Mouse (Mus musculus): ENCODE measurements around the gene 2310022B05Rik. TPM values are rescaled to one million over a fixed set of nuclear protein-coding genes. Genes with fewer than 3 reads are reported as not detected.

The 2310022B05Rik gene
- polyA plus RNA-seq, 1 experiment from 2014 or later = 41.6 TPM

DNA sequence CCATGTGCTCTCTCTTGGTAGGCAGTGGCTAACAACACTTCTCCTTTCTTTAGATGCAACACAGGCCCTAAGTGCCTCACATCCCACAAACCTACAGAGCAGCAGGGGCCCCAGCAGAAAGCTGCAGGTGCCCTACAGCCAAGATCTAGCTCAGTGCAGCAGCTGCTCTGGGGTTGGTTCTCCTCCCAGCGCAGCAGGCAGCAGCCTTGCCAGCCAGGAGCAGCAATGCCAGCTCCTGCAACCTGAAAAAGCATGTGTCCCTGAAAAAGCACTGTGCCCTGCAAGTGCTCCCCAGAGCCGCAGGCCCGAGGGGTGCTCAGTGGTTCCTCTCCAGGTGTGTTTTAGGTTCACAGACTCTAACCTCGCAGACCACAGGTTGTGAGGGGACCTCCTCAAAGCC is 13.5 kb upstream of the 2310022B05Rik start:
- H3K9me3 ChIP-seq (ENCODE audit: control insufficient read depth, low read depth, low read length) = no peaks in the 10 kb centered on the region
- no peak overlapping the region for H3K27ac ChIP-seq (ENCODE audit: low read length)
- 92% methylated on average over 4 of the region's 4 CpGs for WGBS
- ATAC-seq (ENCODE audit: insufficient number of reproducible peaks, insufficient read depth, low FRiP score, low read depth) = no peak
- peaks cover 9% of the 10 kb centered on the region; the same call in 1 of the 2 replicates for H3K36me3 ChIP-seq (ENCODE audit: control insufficient read depth, insufficient read depth, low read length)
- H3K9ac ChIP-seq (replicated peaks; ENCODE audit: low read depth, low read length) = no peak overlapping the region
- no peak overlapping the region for H3K4me3 ChIP-seq (ENCODE audit: low read depth, low read length)
- 0 out of 2 replicates have a peak, but pooled peaks cover 2% of the 10 kb centered on the region for H3K4me1 ChIP-seq (ENCODE audit: control insufficient read depth, insufficient read depth, low read length)
- no peak overlapping the region for H3K4me2 ChIP-seq (replicated peaks; ENCODE audit: low read depth, low read length)
- no peaks in the 10 kb centered on the region for H3K27me3 ChIP-seq (ENCODE audit: control insufficient read depth, insufficient read depth, low read length)

DNA sequence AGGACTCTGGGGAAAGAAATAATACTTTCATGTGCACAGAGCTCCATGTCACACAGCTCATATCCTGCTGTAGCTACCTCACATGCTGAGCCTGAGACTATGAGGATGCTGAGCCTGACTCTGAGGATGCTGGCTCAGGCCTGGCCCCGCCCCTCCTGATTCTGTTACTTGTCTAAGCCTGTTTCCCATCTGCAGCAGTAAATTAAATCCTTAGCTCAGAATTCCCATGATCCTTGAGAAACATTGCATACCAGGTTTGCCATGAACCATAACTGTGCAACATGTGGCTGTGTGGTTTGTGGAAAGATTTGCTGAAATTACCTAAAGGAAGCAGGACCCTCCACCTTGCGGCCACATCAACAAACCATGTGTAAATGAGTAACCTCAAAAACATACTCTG is 9.2 kb upstream of the 2310022B05Rik start:
- H3K4me2 ChIP-seq (replicated peaks; ENCODE audit: low read depth, low read length) = no peak overlapping the region
- 0 out of 2 replicates have a peak, but pooled peaks cover 2% of the 10 kb centered on the region for H3K4me1 ChIP-seq (ENCODE audit: control insufficient read depth, insufficient read depth, low read length)
- H3K36me3 ChIP-seq (ENCODE audit: control insufficient read depth, insufficient read depth, low read length) = peaks cover 5% of the 10 kb centered on the region; the same call in 1 of the 2 replicates
- 92% methylated on average over 2 of the region's 2 CpGs for WGBS
- no peak overlapping the region for H3K4me3 ChIP-seq (ENCODE audit: low read depth, low read length)
- H3K27me3 ChIP-seq (ENCODE audit: control insufficient read depth, insufficient read depth, low read length) = no peaks in the 10 kb centered on the region
- H3K9me3 ChIP-seq (ENCODE audit: control insufficient read depth, low read depth, low read length) = no peaks in the 10 kb centered on the region
- H3K27ac ChIP-seq (ENCODE audit: low read length) = no peak overlapping the region
- no peak overlapping the region for H3K9ac ChIP-seq (replicated peaks; ENCODE audit: low read depth, low read length)
- no peak for ATAC-seq (ENCODE audit: insufficient number of reproducible peaks, insufficient read depth, low FRiP score, low read depth)

DNA sequence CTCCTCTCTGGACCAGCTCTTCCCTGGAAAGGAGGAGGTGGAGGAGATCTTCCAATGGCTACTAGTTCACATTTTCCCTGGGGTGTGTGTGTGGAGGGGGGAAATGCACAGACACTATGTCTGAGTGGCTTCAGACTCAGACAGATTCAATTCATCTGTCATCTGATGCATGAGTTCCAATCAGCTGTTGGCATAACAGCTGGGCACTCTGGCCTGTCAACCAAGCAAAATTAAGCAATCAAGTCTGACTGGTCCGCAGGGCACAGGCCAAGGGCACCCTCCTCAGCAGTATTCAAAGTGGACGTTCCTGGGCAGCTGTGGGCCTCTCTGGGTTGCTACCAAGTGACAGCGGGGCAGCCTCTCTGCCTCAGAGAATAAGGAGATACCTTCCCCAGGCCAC is 5.6 kb upstream of the 2310022B05Rik start:
- H3K4me1 ChIP-seq (ENCODE audit: control insufficient read depth, insufficient read depth, low read length) = no peaks in the 10 kb centered on the region
- H3K4me2 ChIP-seq (replicated peaks; ENCODE audit: low read depth, low read length) = no peak overlapping the region
- no peak for ATAC-seq (ENCODE audit: insufficient number of reproducible peaks, insufficient read depth, low FRiP score, low read depth)
- H3K4me3 ChIP-seq (ENCODE audit: low read depth, low read length) = no peak overlapping the region
- H3K27ac ChIP-seq (ENCODE audit: low read length) = no peak overlapping the region
- H3K9ac ChIP-seq (replicated peaks; ENCODE audit: low read depth, low read length) = no peak overlapping the region
- no peaks in the 10 kb centered on the region for H3K27me3 ChIP-seq (ENCODE audit: control insufficient read depth, insufficient read depth, low read length)
- no peaks in the 10 kb centered on the region for H3K9me3 ChIP-seq (ENCODE audit: control insufficient read depth, low read depth, low read length)
- peaks cover 5% of the 10 kb centered on the region; the same call in 1 of the 2 replicates for H3K36me3 ChIP-seq (ENCODE audit: control insufficient read depth, insufficient read depth, low read length)
- 76% methylated on average over 3 of the region's 3 CpGs for WGBS

DNA sequence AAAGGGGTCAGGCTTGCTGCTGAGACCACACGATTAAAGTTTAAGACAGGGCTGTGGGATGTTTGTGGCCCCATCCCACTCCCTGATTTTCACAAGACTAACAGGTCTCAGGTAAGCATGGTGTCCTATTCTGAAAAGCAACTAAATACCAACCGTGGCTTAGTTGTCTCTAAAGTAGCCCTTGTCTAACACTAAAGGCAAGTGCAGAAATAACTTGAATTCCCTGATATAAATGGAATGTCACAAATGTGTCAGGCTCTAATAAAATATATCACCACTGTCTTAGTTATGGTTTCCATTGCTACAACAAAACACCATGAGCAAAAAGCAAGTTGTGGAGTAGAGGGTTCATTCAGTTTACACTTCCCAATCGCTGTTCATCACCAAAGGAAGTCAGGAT is 1.2 kb upstream of the 2310022B05Rik start:
- Histone ChIP-seq H3K4me1 (ENCODE audit: control insufficient read depth, insufficient read depth, low read length) (peaks cover 21% of the 10 kb centered on the region), H3K27ac (ENCODE audit: low read length) (peak overlapping the region; percentile 87; the same call in 1 of the 2 replicates), H3K27me3 (ENCODE audit: control insufficient read depth, insufficient read depth, low read length) (no peaks in the 10 kb centered on the region), H3K9me3 (ENCODE audit: control insufficient read depth, low read depth, low read length) (no peaks in the 10 kb centered on the region), H3K9ac (replicated peaks; ENCODE audit: low read depth, low read length) (no peak overlapping the region), H3K36me3 (ENCODE audit: control insufficient read depth, insufficient read depth, low read length) (no peaks in the 10 kb centered on the region), H3K4me2 (replicated peaks; ENCODE audit: low read depth, low read length) (no peak overlapping the region), H3K4me3 (ENCODE audit: low read depth, low read length) (no peak overlapping the region)
- no peak for ATAC-seq (ENCODE audit: insufficient number of reproducible peaks, insufficient read depth, low FRiP score, low read depth)
- WGBS = 57% methylated on average over 3 of the region's 3 CpGs

DNA sequence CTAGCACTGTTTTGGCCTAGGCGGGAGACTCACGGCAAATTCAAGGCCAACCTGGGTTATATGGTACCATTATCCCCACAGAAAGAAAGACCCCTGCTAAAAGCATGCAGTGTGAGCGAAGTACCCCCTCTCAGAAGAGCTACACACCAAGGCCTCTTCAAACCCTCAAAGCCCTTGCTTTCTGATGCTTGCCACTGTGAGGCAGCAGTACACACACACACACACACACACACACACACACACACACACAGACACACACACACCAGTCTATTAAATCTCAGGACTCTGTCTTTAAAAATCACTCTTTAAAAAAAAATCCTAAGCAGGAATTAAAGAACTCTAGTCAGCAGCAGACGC is 683 bp upstream of the 2310022B05Rik start:
- peak overlapping the region; percentile 90; the same call in 1 of the 2 replicates for H3K4me3 ChIP-seq (ENCODE audit: low read depth, low read length)
- no peaks in the 10 kb centered on the region for H3K27me3 ChIP-seq (ENCODE audit: control insufficient read depth, insufficient read depth, low read length)
- peak overlapping the region; percentile 84 for H3K4me2 ChIP-seq (replicated peaks; ENCODE audit: low read depth, low read length)
- no peaks in the 10 kb centered on the region for H3K36me3 ChIP-seq (ENCODE audit: control insufficient read depth, insufficient read depth, low read length)
- WGBS = 37% methylated on average over 4 of the region's 4 CpGs
- H3K4me1 ChIP-seq (ENCODE audit: control insufficient read depth, insufficient read depth, low read length) = peaks cover 22% of the 10 kb centered on the region
- H3K27ac ChIP-seq (ENCODE audit: low read length) = peak overlapping the region; percentile 87
- no peak for ATAC-seq (ENCODE audit: insufficient number of reproducible peaks, insufficient read depth, low FRiP score, low read depth)
- no peaks in the 10 kb centered on the region for H3K9me3 ChIP-seq (ENCODE audit: control insufficient read depth, low read depth, low read length)
- peak overlapping the region; percentile 30; the same call in 1 of the 2 replicates for H3K9ac ChIP-seq (replicated peaks; ENCODE audit: low read depth, low read length)

DNA sequence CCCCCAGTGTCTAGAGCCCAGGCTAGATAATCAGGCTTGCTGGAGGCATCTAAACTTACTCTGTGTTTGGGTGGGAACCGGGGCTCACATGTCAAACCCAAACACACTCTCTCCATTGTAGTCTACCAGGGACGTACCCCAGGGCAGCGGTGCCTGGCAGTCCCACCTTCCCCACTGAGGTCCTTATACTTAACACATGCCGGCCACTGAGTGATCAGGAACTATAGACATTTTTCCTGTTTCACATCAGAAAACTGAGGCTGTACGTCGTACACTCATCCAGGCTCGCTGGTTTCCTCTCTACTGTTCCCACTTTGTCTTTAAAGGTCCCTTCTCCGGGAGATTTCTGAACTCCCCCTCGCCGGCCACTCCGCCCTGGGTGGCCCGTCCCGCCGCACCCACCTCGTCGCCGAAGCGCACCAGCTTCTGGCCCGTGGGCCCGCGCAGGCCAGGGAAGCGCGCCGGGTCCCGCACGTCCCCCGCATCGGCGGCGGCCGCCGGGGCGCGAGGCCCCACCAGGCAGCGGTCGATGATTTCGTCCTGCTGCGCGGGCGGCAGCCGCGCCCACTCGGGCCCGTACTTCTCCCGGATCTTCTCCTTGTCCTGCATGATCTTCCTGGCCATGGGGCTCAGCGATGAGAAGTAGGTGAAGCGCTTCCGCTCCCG is 590 bp downstream of the 2310022B05Rik start:
- no peaks in the 10 kb centered on the region for H3K27me3 ChIP-seq (ENCODE audit: control insufficient read depth, insufficient read depth, low read length)
- H3K4me1 ChIP-seq (ENCODE audit: control insufficient read depth, insufficient read depth, low read length) = peaks cover 30% of the 10 kb centered on the region
- no peaks in the 10 kb centered on the region for H3K9me3 ChIP-seq (ENCODE audit: control insufficient read depth, low read depth, low read length)
- ATAC-seq (ENCODE audit: insufficient number of reproducible peaks, insufficient read depth, low FRiP score, low read depth) = peak; percentile 40; the same call in 1 of the 2 replicates
- peak overlapping the region; percentile 87 for H3K27ac ChIP-seq (ENCODE audit: low read length)
- no peaks in the 10 kb centered on the region for H3K36me3 ChIP-seq (ENCODE audit: control insufficient read depth, insufficient read depth, low read length)
- H3K4me2 ChIP-seq (replicated peaks; ENCODE audit: low read depth, low read length) = peak overlapping the region; percentile 84
- WGBS = under 1% methylated on average over 49 of the region's 49 CpGs
- peak overlapping the region; percentile 92 for H3K9ac ChIP-seq (replicated peaks; ENCODE audit: low read depth, low read length)
- H3K4me3 ChIP-seq (ENCODE audit: low read depth, low read length) = peak overlapping the region; percentile 90

DNA sequence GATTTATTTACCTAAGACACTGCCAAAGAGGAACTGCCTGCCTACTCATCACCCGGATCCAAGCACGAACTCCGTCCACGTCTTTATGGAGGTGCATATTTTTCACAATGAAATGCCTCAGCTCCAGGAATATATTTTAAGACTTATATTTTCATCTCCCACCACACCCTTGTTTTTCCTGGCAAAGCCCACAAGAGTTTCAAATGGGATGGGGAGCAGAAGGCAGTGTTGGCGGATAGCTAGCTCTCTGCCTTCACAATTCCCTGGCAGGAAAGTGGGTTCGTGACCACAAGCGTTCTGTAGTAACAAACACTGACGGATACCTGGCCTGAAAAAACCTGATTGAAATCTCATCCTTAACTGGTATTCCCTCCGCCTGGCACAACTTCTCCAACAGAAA is 1.4 kb downstream of the 2310022B05Rik start:
- H3K36me3 ChIP-seq (ENCODE audit: control insufficient read depth, insufficient read depth, low read length) = no peaks in the 10 kb centered on the region
- no peak overlapping the region; the same call in 1 of the 2 replicates for H3K27ac ChIP-seq (ENCODE audit: low read length)
- H3K9ac ChIP-seq (replicated peaks; ENCODE audit: low read depth, low read length) = peak overlapping the region; percentile 92
- ATAC-seq (ENCODE audit: insufficient number of reproducible peaks, insufficient read depth, low FRiP score, low read depth) = no peak
- peaks cover 30% of the 10 kb centered on the region for H3K4me1 ChIP-seq (ENCODE audit: control insufficient read depth, insufficient read depth, low read length)
- peak overlapping the region; percentile 84 for H3K4me2 ChIP-seq (replicated peaks; ENCODE audit: low read depth, low read length)
- 22% methylated on average over 9 of the region's 9 CpGs for WGBS
- H3K27me3 ChIP-seq (ENCODE audit: control insufficient read depth, insufficient read depth, low read length) = no peaks in the 10 kb centered on the region
- peak overlapping the region; percentile 90 for H3K4me3 ChIP-seq (ENCODE audit: low read depth, low read length)
- no peaks in the 10 kb centered on the region for H3K9me3 ChIP-seq (ENCODE audit: control insufficient read depth, low read depth, low read length)

DNA sequence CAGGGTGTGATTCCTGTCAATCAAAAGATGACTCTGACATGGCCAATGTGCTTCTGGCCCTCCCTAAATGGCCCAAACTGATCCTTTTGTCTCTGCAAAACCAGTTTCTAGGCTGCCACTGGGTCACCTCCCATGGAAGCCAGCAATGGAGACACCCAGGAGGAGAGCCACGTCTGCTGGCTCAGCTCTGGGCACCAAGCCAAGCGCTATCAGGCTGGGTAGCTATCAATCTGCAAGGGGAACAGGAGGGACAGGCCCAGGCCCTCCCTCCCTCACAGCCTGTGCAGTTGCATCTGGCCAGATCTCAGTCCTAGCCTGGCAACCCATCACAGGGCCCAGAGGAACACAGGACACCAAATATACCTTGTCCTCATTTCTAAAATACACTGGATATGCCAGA is 4.8 kb downstream of the 2310022B05Rik start:
- no peak overlapping the region for H3K4me3 ChIP-seq (ENCODE audit: low read depth, low read length)
- H3K4me2 ChIP-seq (replicated peaks; ENCODE audit: low read depth, low read length) = no peak overlapping the region
- H3K27ac ChIP-seq (ENCODE audit: low read length) = peak overlapping the region; percentile 12; the same call in 1 of the 2 replicates
- H3K36me3 ChIP-seq (ENCODE audit: control insufficient read depth, insufficient read depth, low read length) = peaks cover 12% of the 10 kb centered on the region
- no peak overlapping the region for H3K9ac ChIP-seq (replicated peaks; ENCODE audit: low read depth, low read length)
- peaks cover 39% of the 10 kb centered on the region for H3K4me1 ChIP-seq (ENCODE audit: control insufficient read depth, insufficient read depth, low read length)
- H3K27me3 ChIP-seq (ENCODE audit: control insufficient read depth, insufficient read depth, low read length) = no peaks in the 10 kb centered on the region
- WGBS = 35% methylated on average over 2 of the region's 2 CpGs
- ATAC-seq (ENCODE audit: insufficient number of reproducible peaks, insufficient read depth, low FRiP score, low read depth) = 0 out of 2 replicates have a peak, but pooled peaks have one; percentile 28
- H3K9me3 ChIP-seq (ENCODE audit: control insufficient read depth, low read depth, low read length) = no peaks in the 10 kb centered on the region
